Mouse (Mus musculus) limb, embryonic 12.5 days (tissue): ENCODE measurements around the gene Map4k4. TPM values are rescaled to one million over a fixed set of nuclear protein-coding genes. Genes with fewer than 3 reads are reported as not detected.

Source experiments
- ATAC-seq: fragments of 200-750 bp; cut with Nextera tagmentation; 2 replicates; pipeline ENCODE4 v1.8.0; 2017; ENCODE audit warnings: low read depth, moderate TSS enrichment; ENCODE audit not compliant: insufficient number of reproducible peaks, insufficient read depth, low FRiP score, low TSS enrichment
- H3K27ac ChIP-seq: fragments of 300-500 bp; sonication (generic); 2 replicates; pipeline ENCODE4 v1.5.1; 2016; ENCODE audit warnings: mild to moderate bottlenecking, moderate library complexity
- H3K27me3 ChIP-seq: fragments of 300-500 bp; sonication (generic); 2 replicates; pipeline ENCODE4 v1.6.1; 2016; ENCODE audit warnings: mild to moderate bottlenecking, moderate library complexity
- H3K36me3 ChIP-seq: fragments of 300-500 bp; sonication (generic); 2 replicates; pipeline ENCODE4 v1.6.1; 2016; ENCODE audit warnings: mild to moderate bottlenecking, moderate library complexity
- H3K4me1 ChIP-seq: fragments of 300-500 bp; sonication (generic); replicated peaks from 2 replicates; pipeline ENCODE4 v1.6.1; 2016
- H3K4me2 ChIP-seq: fragments of 300-500 bp; sonication (generic); 2 replicates; pipeline ENCODE4 v1.6.1; 2016; ENCODE audit warnings: mild to moderate bottlenecking, moderate library complexity
- H3K4me3 ChIP-seq: fragments of 300-500 bp; sonication (generic); replicated peaks from 2 replicates; pipeline ENCODE4 v1.5.1; 2016; ENCODE audit warnings: mild to moderate bottlenecking
- H3K9ac ChIP-seq: fragments of 300-500 bp; sonication (generic); replicated peaks from 2 replicates; pipeline ENCODE4 v1.6.1; 2016; ENCODE audit warnings: mild to moderate bottlenecking, moderate library complexity
- H3K9me3 ChIP-seq: fragments of 300-500 bp; sonication (generic); 2 replicates; pipeline ENCODE4 v1.6.1; 2016; ENCODE audit warnings: mild to moderate bottlenecking, moderate library complexity
- WGBS: fragments of 180-500 bp; shearing (Covaris S2); methylation state at CpG from one replicate; pipeline ENCODE4 v1.1.7; 2016; 5-methylcytosine and 5-hydroxymethylcytosine counted together
- polyA plus RNA-seq: library from polyadenylated mRNA; unstranded; fragments of >200 nt; fragmentation: Nextera tagmentation; extraction: Ambion mirVana; gene quantifications from 2 replicates; pipeline ENCODE4 v1.2.1, GENCODE M21; 2016

Gene Map4k4
- polyA plus RNA-seq: 62.1 and 62.6 TPM in 2 replicates

DNA sequence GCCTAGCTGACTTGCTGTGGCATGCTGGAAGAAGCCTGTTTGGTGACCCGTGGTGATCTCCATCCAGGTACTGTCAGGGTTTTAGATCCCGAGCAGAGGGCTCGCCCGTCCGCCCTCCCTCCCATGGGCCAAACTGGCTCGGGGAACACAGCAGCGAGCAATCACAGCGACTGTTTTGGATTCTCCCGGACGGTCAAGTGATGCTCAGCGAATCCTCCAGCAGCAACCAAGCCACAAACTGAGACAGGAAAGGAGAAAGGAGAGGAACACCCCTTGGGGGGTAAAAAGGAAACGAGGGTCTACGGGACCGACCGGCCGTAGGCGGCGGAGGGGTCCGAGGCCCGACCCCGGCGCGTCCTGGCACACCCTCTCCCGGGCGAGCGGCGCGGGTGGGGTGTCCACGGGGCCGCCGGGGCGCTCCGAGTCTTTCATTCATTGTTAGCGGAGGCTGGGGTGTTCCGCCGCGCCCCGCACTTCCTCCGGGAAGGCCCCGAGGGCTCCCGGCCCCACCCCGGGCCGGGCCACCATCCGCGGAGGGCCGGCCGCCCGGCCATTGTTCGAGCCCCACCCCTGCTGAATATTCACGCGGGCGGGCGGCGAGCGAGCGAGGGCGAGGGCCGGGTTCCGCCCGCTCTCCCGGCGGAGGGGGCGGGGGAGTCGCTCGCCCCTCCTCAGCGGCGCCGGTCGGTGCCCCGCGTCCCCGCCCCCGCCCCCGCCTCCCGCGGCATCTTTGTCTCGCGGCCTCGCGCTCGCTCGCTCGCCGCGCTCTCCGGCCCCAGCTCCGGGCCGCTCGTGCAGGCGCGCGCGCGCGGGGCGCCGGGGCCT, at the start of gene Map4k4:
Gene Map4k4, plus strand, starts transcription at position 733 of the 825 bp plus-strand sequence.
- peak within 1 kb of the TSS; percentile 88 for H3K4me2 ChIP-seq
- ATAC-seq: peak; percentile 81
- under 1% methylated on average over 60 of the region's 97 CpGs for WGBS
- peaks cover 35% of the 10 kb centered on the region for H3K4me1 ChIP-seq
- no peaks in the 10 kb centered on the region for H3K9me3 ChIP-seq
- peak within 1 kb of the TSS; percentile 93 for H3K4me3 ChIP-seq
- peaks cover 16% of the 10 kb centered on the region; the same call in 1 of the 2 replicates for H3K36me3 ChIP-seq
- peak within 1 kb of the TSS; percentile 98 for H3K27ac ChIP-seq
- no peaks in the 10 kb centered on the region for H3K27me3 ChIP-seq
- H3K9ac ChIP-seq: peak within 1 kb of the TSS; percentile 100

DNA sequence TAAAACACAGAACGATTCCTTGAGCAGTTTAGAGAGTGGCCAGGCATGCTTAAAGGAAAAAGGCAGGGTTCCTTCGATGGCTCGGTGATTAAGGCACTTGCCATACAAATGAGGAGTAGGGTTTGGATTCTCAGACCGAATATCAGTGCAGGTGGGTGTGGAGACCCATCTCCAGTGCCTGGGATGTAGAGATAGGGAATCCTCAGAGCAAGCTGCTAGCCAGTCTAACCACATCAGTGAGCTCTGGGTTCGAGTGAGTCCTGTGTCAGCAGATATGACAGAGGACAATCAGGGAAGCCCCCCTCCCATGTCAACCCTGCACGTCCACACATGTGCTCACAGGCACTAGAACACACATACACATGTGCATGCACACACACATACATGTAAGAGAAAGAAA, 44.8 kb upstream of the Map4k4 start:
- Histone ChIP-seq H3K4me1 (peaks cover 6% of the 10 kb centered on the region; the same call in 1 of the 2 replicates), H3K4me2 (no peak overlapping the region), H3K9me3 (no peaks in the 10 kb centered on the region), H3K27me3 (no peaks in the 10 kb centered on the region), H3K36me3 (no peaks in the 10 kb centered on the region), H3K27ac (no peak overlapping the region), H3K9ac (no peak overlapping the region), H3K4me3 (no peak overlapping the region)
- WGBS: 87% methylated on average over 6 of the region's 6 CpGs
- ATAC-seq: no peak

DNA sequence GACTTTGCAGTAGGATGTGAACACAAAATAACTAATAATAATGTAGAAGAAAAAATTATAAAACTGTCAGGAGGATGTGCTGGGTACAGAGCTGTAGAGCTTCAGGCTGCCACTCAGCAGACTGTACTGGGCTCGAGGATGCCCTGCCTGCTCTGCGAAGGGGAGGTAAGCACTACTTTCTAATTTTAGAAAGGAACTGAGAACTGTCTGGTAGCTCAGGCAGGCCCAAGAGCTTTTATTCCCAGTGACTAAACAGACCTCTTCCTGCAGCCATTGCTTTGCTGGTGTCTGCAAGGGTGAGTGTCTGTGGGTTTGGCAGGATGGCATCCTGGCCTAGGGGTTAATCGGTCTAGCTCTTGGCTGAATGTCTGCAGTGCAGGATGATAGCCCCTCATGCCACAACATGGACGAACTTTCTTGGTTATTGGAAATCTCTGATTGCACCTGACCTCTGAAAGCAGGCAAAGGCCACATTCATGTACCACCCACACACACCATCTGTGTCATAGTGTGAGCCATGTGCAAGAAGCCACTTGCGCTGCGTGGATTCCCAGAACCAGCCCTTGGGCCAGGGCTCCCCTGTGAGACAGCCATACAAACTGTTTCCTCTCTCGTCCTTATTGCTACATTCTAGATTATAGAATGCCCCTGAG, 43.8 kb upstream of the Map4k4 start:
- no peaks in the 10 kb centered on the region for H3K27me3 ChIP-seq
- H3K4me2 ChIP-seq: no peak overlapping the region
- no peak overlapping the region for H3K27ac ChIP-seq
- H3K4me1 ChIP-seq: peaks cover 6% of the 10 kb centered on the region; the same call in 1 of the 2 replicates
- no peak overlapping the region for H3K4me3 ChIP-seq
- no peak overlapping the region for H3K9ac ChIP-seq
- H3K36me3 ChIP-seq: no peaks in the 10 kb centered on the region
- ATAC-seq: no peak
- no peaks in the 10 kb centered on the region for H3K9me3 ChIP-seq
- WGBS: 85% methylated on average over 7 of the region's 7 CpGs

DNA sequence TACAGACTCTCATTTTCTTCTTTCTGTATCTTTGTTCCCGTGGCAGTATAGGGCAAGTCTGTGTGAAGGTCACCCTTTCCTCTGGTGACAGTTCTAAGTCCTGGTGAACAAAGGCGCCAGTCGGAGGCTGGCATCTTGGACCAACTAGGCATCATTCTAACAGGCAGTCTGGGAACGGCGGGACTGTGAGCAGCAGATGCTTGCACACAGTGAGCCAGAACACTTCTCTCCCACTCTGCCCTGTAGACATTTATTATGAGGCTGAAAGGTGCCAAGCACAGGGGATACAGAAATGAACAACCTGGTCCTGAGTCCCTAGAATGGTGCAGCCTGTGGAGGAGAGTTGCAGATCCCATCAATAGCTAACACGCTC, 43.3 kb upstream of the Map4k4 start:
- no peaks in the 10 kb centered on the region for H3K9me3 ChIP-seq
- H3K9ac ChIP-seq: no peak overlapping the region
- H3K36me3 ChIP-seq: no peaks in the 10 kb centered on the region
- peaks cover 6% of the 10 kb centered on the region; the same call in 1 of the 2 replicates for H3K4me1 ChIP-seq
- no peak for ATAC-seq
- H3K4me2 ChIP-seq: no peak overlapping the region
- no peaks in the 10 kb centered on the region for H3K27me3 ChIP-seq
- WGBS: 89% methylated on average over 6 of the region's 6 CpGs
- no peak overlapping the region for H3K4me3 ChIP-seq
- no peak overlapping the region for H3K27ac ChIP-seq

DNA sequence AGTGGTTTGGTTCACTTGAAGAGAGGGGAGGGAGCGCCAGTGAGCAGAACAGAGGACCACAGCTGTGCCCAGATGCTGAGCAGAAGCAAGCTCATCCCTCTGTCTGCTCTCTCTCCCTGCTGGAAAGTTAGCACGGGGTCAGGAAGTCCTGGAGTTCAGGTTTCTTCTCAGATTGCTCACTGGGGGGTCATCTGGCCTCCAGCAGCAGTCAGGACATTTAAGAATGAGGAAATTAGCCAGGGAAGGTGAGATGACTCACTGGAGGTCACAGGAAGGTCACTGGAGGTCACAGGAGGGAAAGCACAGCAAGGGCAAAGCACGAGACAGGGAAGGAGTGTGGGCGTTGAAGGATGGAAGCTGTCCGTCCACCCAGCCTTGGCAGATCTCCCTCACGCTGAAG, 41.5 kb upstream of the Map4k4 start:
- no peak for ATAC-seq
- H3K4me2 ChIP-seq: no peak overlapping the region
- no peaks in the 10 kb centered on the region for H3K27me3 ChIP-seq
- WGBS: 22% methylated on average over 6 of the region's 6 CpGs
- H3K36me3 ChIP-seq: no peaks in the 10 kb centered on the region
- peaks cover 6% of the 10 kb centered on the region; the same call in 1 of the 2 replicates for H3K4me1 ChIP-seq
- no peaks in the 10 kb centered on the region for H3K9me3 ChIP-seq
- H3K4me3 ChIP-seq: no peak overlapping the region
- no peak overlapping the region for H3K27ac ChIP-seq
- H3K9ac ChIP-seq: no peak overlapping the region

DNA sequence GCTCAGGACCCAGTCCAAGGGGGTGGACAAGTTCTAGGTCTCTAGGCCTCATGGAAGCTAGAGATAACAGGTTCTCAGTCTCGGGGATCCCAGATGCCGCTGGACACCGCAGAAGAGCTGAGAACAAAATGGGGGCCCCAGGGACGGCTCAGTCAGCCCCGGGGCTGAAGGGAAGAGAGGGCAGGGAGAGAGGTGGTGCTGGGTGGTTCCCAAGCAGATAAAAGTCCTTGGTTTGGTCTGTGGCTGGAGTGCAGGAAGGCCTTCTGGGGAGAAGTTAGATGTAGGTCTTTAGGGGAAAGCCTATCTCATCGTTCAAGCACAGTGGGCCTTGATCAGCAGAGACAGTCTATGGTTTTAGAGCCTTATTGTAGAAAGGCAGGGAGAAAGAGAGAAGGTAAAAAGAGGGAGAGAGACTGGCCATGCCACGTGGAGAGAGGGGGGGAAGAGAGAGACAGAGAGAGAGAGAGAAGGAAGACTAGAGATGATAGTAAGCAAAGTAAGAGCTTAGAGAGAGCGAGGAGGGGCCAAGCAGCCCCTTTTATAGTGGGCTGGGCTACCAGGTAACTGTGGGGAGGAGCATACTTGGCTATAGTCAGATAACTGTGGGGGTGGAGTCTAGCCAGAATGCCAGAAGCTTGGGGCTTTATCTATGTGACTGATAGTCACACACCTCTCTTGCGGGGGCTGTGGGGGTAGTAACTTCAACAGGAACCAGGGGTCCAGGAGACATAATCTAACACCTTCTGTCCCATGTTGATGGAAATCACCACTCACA, 34.2 kb upstream of the Map4k4 start:
- Histone ChIP-seq H3K27me3 (no peaks in the 10 kb centered on the region), H3K9me3 (no peaks in the 10 kb centered on the region), H3K36me3 (no peaks in the 10 kb centered on the region), H3K4me3 (no peak overlapping the region), H3K4me2 (no peak overlapping the region), H3K4me1 (peaks cover 34% of the 10 kb centered on the region), H3K9ac (no peak overlapping the region), H3K27ac (no peak overlapping the region)
- 92% methylated on average over 9 of the region's 9 CpGs for WGBS
- ATAC-seq: no peak

DNA sequence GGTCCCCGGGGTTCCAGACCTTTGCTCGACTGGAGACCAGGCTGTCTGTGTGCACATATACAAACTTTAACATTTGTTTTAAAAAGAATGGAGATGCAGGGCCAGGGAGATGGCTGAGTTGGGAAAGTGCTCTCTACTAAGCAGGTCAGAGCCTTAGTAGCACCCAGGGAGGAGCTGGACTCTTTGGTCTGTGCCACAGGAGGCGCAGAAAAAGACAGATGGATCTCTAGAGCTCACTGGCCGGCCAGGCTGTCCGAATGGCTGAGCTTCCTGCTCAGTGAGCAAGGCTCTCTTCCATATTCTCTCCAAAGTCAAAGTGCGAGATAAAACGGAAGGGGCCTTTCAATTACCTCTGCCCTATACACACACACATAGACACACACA, 33.6 kb upstream of the Map4k4 start:
- 63% methylated on average over 7 of the region's 7 CpGs for WGBS
- H3K27ac ChIP-seq: no peak overlapping the region
- no peaks in the 10 kb centered on the region for H3K27me3 ChIP-seq
- no peak overlapping the region for H3K4me2 ChIP-seq
- H3K9me3 ChIP-seq: no peaks in the 10 kb centered on the region
- H3K4me1 ChIP-seq: peaks cover 34% of the 10 kb centered on the region
- H3K9ac ChIP-seq: no peak overlapping the region
- no peak overlapping the region for H3K4me3 ChIP-seq
- no peak for ATAC-seq
- H3K36me3 ChIP-seq: no peaks in the 10 kb centered on the region

DNA sequence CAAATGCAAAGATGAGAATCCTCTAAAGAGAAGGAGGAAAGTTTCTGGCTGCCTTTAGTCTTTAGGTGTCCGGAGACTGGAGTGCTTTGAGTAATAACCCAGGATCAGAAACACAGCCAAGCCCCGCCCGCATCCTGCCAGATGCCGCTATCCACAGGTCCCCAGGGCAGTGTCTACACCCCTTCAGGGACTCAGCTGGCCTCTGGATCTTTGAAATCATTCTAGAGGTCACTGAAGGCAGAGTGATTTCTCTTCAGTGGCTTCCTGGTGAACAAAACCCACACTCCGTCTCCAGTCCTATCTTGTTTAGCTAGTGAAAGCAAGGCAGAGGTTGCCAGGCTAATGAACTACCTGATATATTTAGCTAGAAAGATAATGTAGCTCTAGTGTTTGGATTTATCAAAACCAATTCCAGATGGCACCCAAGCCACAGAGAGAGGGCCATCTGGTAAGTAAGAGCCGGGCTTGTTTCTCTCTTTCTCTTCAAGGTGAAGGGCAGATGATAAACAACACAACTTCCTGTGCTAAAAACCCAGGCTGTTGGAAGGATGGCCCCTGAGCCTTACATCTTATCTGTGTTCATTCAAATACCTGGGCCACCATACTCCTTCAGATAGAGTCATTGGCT, 32.6 kb upstream of the Map4k4 start:
- Histone ChIP-seq H3K9ac (no peak overlapping the region), H3K4me3 (no peak overlapping the region), H3K27ac (peak overlapping the region; percentile 54), H3K36me3 (no peaks in the 10 kb centered on the region), H3K4me1 (peaks cover 34% of the 10 kb centered on the region), H3K9me3 (no peaks in the 10 kb centered on the region), H3K27me3 (no peaks in the 10 kb centered on the region), H3K4me2 (peak overlapping the region; percentile 13; the same call in 1 of the 2 replicates)
- 5% methylated on average over 6 of the region's 6 CpGs for WGBS
- ATAC-seq: no peak

DNA sequence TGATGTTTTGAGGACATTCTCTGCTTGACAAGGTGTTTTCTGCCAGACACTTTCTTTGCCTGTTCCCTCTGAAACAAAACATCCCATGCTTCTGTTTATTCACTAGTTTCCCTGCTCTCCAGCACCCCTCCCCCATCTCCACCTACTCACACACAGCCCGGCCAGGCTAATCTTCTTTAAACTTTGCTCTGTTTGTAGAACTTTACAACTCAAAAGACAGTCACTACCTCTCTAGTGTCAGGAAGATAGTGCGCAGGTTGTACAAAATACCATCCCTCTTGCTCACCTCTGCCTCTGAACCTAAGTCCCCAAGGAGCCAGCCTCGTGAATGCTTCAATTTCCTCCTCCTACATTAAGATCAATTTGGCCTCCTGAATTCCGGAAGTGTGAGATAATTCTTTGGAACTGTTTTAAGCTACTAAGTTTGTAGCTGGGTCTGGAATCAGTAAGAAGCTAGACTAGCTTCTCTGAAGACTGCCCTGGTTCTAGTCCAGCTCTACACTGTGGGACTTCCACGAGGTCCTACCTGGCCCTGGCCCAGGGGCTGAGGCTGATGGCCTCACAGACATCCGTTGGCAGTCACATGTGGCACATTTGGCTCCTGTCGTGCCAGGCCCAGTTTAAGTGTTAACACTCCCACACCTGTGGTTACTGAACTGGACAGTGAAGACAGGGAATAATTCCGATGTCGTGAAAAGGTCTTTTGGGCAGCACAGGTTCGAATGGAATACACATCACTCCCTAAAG, 31.7 kb upstream of the Map4k4 start:
- no peak for ATAC-seq
- H3K9me3 ChIP-seq: no peaks in the 10 kb centered on the region
- no peaks in the 10 kb centered on the region for H3K27me3 ChIP-seq
- no peak overlapping the region for H3K4me2 ChIP-seq
- H3K36me3 ChIP-seq: no peaks in the 10 kb centered on the region
- no peak overlapping the region for H3K4me3 ChIP-seq
- H3K4me1 ChIP-seq: peaks cover 34% of the 10 kb centered on the region
- 45% methylated on average over 10 of the region's 10 CpGs for WGBS
- H3K9ac ChIP-seq: no peak overlapping the region
- H3K27ac ChIP-seq: no peak overlapping the region

DNA sequence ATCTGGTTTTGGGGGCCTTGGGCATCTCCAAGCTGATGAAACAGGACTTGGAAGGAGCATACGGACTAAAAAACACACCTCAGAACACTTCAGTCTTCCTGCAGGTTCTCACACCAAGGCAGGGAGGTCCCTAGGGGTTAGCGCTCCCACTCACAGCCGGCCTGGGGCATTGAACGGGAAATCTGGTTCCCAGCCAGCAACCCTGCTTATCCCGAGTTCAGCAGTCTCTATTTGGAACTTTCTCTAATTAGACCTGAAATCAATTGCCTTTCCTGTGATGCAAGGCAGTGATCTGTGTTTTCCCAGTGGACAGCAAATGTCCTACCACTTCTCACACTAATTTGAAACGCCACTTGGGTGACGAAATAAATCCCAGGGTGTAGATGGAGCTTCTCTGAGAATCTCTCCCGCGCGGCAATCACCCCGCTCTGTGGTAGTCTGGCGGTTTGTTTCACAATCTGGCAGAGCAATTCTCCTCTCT, 31.0 kb upstream of the Map4k4 start:
- Histone ChIP-seq H3K36me3 (no peaks in the 10 kb centered on the region), H3K4me2 (no peak overlapping the region), H3K4me3 (no peak overlapping the region), H3K9ac (no peak overlapping the region), H3K27me3 (no peaks in the 10 kb centered on the region), H3K4me1 (peaks cover 34% of the 10 kb centered on the region), H3K27ac (no peak overlapping the region), H3K9me3 (no peaks in the 10 kb centered on the region)
- WGBS: 51% methylated on average over 12 of the region's 12 CpGs
- ATAC-seq: no peak
